Mouse (Mus musculus): ENCODE data around the gene Nsun7. TPM values are rescaled to one million over a fixed set of nuclear protein-coding genes. Genes with fewer than 3 reads are reported as not detected.
A peak's percentile ranks its signal among the peaks of the same experiment; 100 is the strongest.

The Nsun7 gene
- polyA plus RNA-seq, 1 experiment from 2014 or later, result not detected

DNA sequence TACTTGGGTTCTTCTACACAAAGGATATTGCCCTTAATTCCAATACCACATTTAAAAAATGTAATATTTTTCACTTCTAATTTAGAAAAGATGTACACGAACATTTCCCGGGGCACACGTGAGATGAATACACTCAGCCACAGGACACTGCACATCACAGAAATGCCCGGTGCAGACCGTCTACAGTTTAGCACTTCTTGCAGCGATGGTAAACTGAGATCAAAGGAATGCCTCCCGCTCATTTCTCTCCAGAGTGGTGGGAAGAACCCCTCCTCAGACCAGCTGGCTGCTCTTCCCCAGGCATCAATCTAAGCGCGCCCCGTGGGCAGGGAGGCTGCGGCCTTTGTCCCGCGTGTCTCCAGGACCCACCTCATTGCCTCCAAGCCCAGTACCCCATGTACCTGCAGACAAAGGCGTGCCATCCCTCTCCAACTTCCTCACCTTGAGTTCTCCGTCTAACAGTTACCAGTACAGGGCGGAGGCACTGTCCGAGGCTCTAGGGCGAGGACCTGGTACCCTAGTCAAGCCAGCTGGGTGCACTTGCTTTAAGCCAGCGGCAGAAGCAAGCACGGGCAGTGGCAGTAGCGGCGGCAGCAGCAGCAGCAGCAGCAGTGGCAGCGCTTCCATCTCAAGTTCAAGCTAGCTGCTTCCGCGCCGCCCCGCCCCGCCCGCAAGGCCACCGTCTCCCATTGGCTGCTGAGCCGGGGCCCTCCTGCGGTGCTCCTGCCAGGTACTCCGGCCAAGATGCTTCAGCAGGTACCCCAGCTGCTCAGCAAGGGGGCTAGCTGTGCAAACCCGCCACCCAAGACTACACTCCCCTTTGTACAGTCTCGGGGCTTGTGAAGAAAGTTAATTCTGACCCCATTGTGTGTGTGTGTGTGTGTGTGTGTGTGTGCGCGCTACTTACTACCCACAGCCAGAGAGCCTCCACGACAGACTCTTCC lies 77.6 kb downstream of the Nsun7 start:
- WGBS, result 9% methylated on average over 38 of the region's 38 CpGs

DNA sequence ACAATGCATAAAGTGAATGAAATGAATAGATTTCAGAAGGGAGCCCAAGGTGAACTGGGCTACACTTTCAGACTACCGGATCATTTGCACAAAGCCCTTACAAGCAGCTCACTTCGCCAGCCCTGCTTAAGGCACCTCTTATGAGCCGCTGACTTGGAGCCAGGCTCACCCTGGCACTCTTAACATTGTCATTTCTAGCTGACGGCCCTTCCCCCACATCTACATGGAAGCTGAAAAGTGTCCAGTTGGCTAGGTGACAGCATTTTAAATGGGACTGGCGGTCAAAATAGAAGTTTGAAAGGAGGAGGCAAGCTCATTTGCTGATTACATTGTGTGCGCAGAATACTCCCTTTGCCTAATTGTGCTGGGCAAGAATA lies 78.3 kb downstream of the Nsun7 start:
- WGBS, result 43% methylated on average over 6 of the region's 6 CpGs
- Histone ChIP-seq H3K27me3 (replicated peaks; ENCODE audit: control insufficient read depth, insufficient read depth, low read length) (peaks cover 7% of the 10 kb centered on the region; the same call in 1 of the 2 replicates), H3K4me3 (ENCODE audit: low read depth, low read length) (peak overlapping the region; percentile 40), H3K27ac (ENCODE audit: low read depth, low read length) (no peak overlapping the region), H3K4me1 (replicated peaks; ENCODE audit: control insufficient read depth, insufficient read depth, low read length) (peaks cover 4% of the 10 kb centered on the region), H3K4me2 (peak overlapping the region; percentile 75), H3K9ac (ENCODE audit: low read depth, low read length) (no peak overlapping the region), H3K9me3 (ENCODE audit: control insufficient read depth, low read length) (no peaks in the 10 kb centered on the region), H3K36me3 (ENCODE audit: control insufficient read depth, insufficient read depth, low read length) (no peaks in the 10 kb centered on the region)
- ATAC-seq (replicated peaks; ENCODE audit: low FRiP score), result no peak
- DNase-seq (ENCODE audit: low spot score), result no peak

More for the DNA sequence above, 77.6 kb downstream of the Nsun7 start:
- no peaks in the 10 kb centered on the region for H3K9me3 ChIP-seq (ENCODE audit: control insufficient read depth, low read length)
- no peak overlapping the region for H3K27ac ChIP-seq (ENCODE audit: low read depth, low read length)
- no peak overlapping the region for H3K9ac ChIP-seq (ENCODE audit: low read depth, low read length)
- peaks cover 7% of the 10 kb centered on the region; the same call in 1 of the 2 replicates for H3K27me3 ChIP-seq (replicated peaks; ENCODE audit: control insufficient read depth, insufficient read depth, low read length)
- DNase-seq (ENCODE audit: low spot score) (peak; percentile 51), ATAC-seq (replicated peaks; ENCODE audit: low FRiP score) (no peak)
- H3K4me1 ChIP-seq (replicated peaks; ENCODE audit: control insufficient read depth, insufficient read depth, low read length), result peaks cover 4% of the 10 kb centered on the region
- no peaks in the 10 kb centered on the region for H3K36me3 ChIP-seq (ENCODE audit: control insufficient read depth, insufficient read depth, low read length)
- peak overlapping the region; percentile 40 for H3K4me3 ChIP-seq (ENCODE audit: low read depth, low read length)
- H3K4me2 ChIP-seq, result peak overlapping the region; percentile 75

DNA sequence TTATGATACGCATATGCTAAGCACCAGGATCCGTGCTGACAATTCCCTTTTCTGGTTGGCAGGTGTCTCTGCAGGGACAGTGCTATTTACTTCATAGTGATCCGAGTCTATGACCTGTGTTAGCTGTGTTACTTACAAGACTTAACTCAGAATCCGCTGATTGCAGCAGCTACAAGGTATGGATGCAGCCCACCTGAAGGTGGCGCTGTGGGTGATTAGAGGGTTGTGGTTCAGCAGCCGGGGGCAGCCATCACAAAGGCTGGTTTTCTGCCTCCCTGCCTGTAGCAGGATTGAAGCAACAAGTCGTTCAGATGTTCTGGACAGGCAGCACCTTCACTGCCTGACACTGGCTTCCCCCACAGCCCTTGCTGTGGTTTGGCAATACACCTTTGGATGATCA lies 78.9 kb downstream of the Nsun7 start:
- Histone ChIP-seq H3K9me3 (ENCODE audit: control insufficient read depth, low read length) (no peaks in the 10 kb centered on the region), H3K27ac (ENCODE audit: low read depth, low read length) (no peak overlapping the region), H3K4me2 (no peak overlapping the region), H3K36me3 (ENCODE audit: control insufficient read depth, insufficient read depth, low read length) (no peaks in the 10 kb centered on the region), H3K4me3 (ENCODE audit: low read depth, low read length) (no peak overlapping the region), H3K27me3 (replicated peaks; ENCODE audit: control insufficient read depth, insufficient read depth, low read length) (peaks cover 7% of the 10 kb centered on the region; the same call in 1 of the 2 replicates), H3K9ac (ENCODE audit: low read depth, low read length) (no peak overlapping the region), H3K4me1 (replicated peaks; ENCODE audit: control insufficient read depth, insufficient read depth, low read length) (peaks cover 4% of the 10 kb centered on the region)
- 33% methylated on average over 7 of the region's 7 CpGs for WGBS
- DNase-seq (ENCODE audit: low spot score), result no peak
- no peak for ATAC-seq (replicated peaks; ENCODE audit: low FRiP score)

DNA sequence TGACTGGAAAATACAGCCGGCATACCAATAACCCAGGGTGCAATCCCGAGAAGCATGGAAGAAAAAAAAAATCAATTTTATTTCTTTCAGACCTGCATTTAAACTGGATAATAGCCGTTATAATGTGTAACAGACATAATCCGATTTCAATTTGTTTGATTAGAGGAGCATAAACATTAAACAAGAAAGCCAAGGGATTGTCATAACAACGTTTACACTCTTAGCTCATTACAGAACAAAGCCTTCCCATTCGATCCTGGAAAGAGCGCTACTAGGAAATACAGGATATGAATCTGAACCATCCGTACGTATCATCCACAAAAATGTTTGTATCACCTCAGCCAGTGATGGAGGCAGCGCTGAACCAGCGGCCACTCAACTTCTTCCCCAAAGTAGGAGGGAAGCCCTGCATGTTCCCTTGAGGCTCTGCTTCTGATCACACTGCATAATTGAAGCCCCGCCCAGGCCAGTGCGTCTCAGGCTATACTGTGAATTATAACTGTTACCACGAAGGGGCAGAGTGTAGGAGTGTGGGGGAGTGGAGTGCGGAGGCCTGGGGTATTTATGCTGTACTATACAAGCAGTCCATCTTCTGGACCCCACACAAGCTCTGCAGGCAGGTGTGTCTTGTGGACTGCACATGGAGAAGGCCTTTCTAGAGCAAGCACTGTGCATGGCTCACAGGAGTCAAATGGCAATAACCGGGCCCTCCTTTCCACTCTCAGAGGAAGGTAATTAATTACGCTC lies 80.8 kb downstream of the Nsun7 start:
- Histone ChIP-seq H3K27me3 (replicated peaks; ENCODE audit: control insufficient read depth, insufficient read depth, low read length) (peaks cover 7% of the 10 kb centered on the region; the same call in 1 of the 2 replicates), H3K4me3 (ENCODE audit: low read depth, low read length) (no peak overlapping the region), H3K4me1 (replicated peaks; ENCODE audit: control insufficient read depth, insufficient read depth, low read length) (peaks cover 4% of the 10 kb centered on the region), H3K36me3 (ENCODE audit: control insufficient read depth, insufficient read depth, low read length) (no peaks in the 10 kb centered on the region), H3K9ac (ENCODE audit: low read depth, low read length) (no peak overlapping the region), H3K4me2 (no peak overlapping the region), H3K27ac (ENCODE audit: low read depth, low read length) (no peak overlapping the region), H3K9me3 (ENCODE audit: control insufficient read depth, low read length) (no peaks in the 10 kb centered on the region)
- ATAC-seq (replicated peaks; ENCODE audit: low FRiP score) (no peak), DNase-seq (ENCODE audit: low spot score) (no peak)
- WGBS, result 76% methylated on average over 17 of the region's 17 CpGs

DNA sequence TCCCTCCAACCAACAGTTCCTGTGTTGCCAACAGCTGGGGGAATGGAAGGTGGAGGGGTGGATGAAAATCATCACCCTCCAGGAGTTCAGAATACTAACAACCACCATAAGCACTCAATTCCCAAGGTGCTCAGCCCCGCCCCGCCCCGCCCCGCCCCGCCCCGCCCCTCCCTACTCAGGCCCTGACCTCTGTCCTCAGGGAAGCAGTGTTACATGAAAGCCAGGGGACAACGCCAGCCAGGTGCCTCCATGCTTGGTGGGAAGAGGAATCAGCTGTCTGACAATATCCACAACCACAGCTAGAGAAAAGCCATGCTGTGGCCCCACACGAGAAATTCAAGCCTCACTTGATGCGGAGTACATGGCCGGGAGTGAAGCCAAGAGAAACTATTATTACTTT lies 82.2 kb downstream of the Nsun7 start:
- WGBS, result 42% methylated on average over 10 of the region's 10 CpGs
- Histone ChIP-seq H3K4me1 (replicated peaks; ENCODE audit: control insufficient read depth, insufficient read depth, low read length) (peaks cover 4% of the 10 kb centered on the region), H3K4me2 (no peak overlapping the region), H3K4me3 (ENCODE audit: low read depth, low read length) (no peak overlapping the region), H3K27ac (ENCODE audit: low read depth, low read length) (no peak overlapping the region), H3K36me3 (ENCODE audit: control insufficient read depth, insufficient read depth, low read length) (no peaks in the 10 kb centered on the region), H3K9me3 (ENCODE audit: control insufficient read depth, low read length) (no peaks in the 10 kb centered on the region), H3K27me3 (replicated peaks; ENCODE audit: control insufficient read depth, insufficient read depth, low read length) (peaks cover 7% of the 10 kb centered on the region; the same call in 1 of the 2 replicates), H3K9ac (ENCODE audit: low read depth, low read length) (no peak overlapping the region)
- DNase-seq (ENCODE audit: low spot score) (no peak), ATAC-seq (replicated peaks; ENCODE audit: low FRiP score) (no peak)

DNA sequence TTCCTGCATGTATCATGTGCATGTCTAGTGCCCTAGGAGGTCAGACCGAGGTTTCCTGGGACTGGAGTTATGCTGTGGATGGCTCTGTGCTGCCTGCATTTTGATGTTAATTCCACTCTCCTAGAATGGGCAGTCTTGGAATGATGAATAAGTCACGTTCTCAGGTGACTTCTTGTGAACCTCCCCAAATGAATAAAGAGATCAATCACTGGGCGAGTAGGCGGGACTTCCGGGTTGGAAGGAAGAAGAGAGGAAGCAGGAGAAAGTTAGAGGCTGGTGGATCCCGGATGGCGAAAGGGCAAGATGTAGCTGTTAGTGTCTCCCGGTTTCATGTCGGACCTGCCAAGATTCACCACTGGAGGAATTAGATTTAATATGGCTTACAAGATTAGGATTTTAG lies 82.6 kb downstream of the Nsun7 start:
- WGBS, result 68% methylated on average over 9 of the region's 9 CpGs
- H3K27me3 ChIP-seq (replicated peaks; ENCODE audit: control insufficient read depth, insufficient read depth, low read length), result peaks cover 4% of the 10 kb centered on the region; the same call in 1 of the 2 replicates
- DNase-seq (ENCODE audit: low spot score) (no peak), ATAC-seq (replicated peaks; ENCODE audit: low FRiP score) (no peak)
- H3K9me3 ChIP-seq (ENCODE audit: control insufficient read depth, low read length), result no peaks in the 10 kb centered on the region
- no peaks in the 10 kb centered on the region for H3K36me3 ChIP-seq (ENCODE audit: control insufficient read depth, insufficient read depth, low read length)
- no peak overlapping the region for H3K4me2 ChIP-seq
- H3K9ac ChIP-seq (ENCODE audit: low read depth, low read length), result no peak overlapping the region
- H3K27ac ChIP-seq (ENCODE audit: low read depth, low read length), result no peak overlapping the region
- no peak overlapping the region for H3K4me3 ChIP-seq (ENCODE audit: low read depth, low read length)
- H3K4me1 ChIP-seq (replicated peaks; ENCODE audit: control insufficient read depth, insufficient read depth, low read length), result peaks cover under 1% of the 10 kb centered on the region; the same call in 1 of the 2 replicates

DNA sequence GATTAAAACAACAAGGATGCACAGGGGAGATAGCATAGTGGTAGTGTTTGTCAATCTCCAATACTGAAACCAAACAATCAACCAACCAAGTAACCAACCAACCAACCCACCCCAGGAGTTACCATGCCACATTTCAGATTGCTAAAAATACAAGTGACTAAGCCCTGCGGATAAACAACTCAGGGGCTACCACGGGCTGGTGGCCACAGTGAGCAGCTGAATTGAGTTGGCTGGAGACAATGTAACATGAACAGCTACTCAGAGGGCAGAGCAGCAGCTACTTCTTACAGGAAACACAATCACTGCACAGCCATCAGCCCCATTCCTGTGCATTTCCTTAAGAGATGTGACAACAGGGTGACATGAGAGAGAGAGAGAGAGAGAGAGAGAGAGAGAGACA lies 84.5 kb downstream of the Nsun7 start:
- 67% methylated on average over 2 of the region's 2 CpGs for WGBS
- Histone ChIP-seq H3K4me1 (replicated peaks; ENCODE audit: control insufficient read depth, insufficient read depth, low read length) (no peaks in the 10 kb centered on the region), H3K27me3 (replicated peaks; ENCODE audit: control insufficient read depth, insufficient read depth, low read length) (no peaks in the 10 kb centered on the region), H3K36me3 (ENCODE audit: control insufficient read depth, insufficient read depth, low read length) (no peaks in the 10 kb centered on the region), H3K9ac (ENCODE audit: low read depth, low read length) (no peak overlapping the region), H3K4me2 (no peak overlapping the region), H3K4me3 (ENCODE audit: low read depth, low read length) (no peak overlapping the region), H3K27ac (ENCODE audit: low read depth, low read length) (no peak overlapping the region), H3K9me3 (ENCODE audit: control insufficient read depth, low read length) (no peaks in the 10 kb centered on the region)
- no peak for DNase-seq (ENCODE audit: low spot score)
- ATAC-seq (replicated peaks; ENCODE audit: low FRiP score), result no peak

DNA sequence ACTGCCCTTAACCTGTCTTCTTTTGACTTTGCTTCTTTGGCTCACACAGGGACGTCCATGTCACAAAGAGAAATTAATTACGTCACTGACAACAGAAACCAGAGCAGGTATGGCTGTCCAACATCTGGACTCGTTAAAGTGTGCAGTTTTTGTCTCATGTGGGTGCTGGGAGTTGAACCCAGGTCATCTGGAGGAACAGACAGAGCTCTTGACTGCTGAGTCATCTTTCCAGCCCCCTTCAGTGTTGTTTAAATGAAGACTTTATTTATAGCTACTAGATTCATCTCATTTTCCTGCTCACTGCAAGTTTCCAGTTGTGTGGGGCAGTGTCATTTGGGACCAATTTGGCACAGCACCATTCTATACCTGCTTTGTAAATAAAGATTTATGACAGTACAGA lies 85.4 kb downstream of the Nsun7 start:
- 58% methylated on average over 3 of the region's 3 CpGs for WGBS
- Histone ChIP-seq H3K4me1 (replicated peaks; ENCODE audit: control insufficient read depth, insufficient read depth, low read length) (no peaks in the 10 kb centered on the region), H3K36me3 (ENCODE audit: control insufficient read depth, insufficient read depth, low read length) (no peaks in the 10 kb centered on the region), H3K4me2 (no peak overlapping the region), H3K9me3 (ENCODE audit: control insufficient read depth, low read length) (no peaks in the 10 kb centered on the region), H3K27me3 (replicated peaks; ENCODE audit: control insufficient read depth, insufficient read depth, low read length) (no peaks in the 10 kb centered on the region), H3K9ac (ENCODE audit: low read depth, low read length) (no peak overlapping the region), H3K27ac (ENCODE audit: low read depth, low read length) (no peak overlapping the region), H3K4me3 (ENCODE audit: low read depth, low read length) (no peak overlapping the region)
- no peak for ATAC-seq (replicated peaks; ENCODE audit: low FRiP score)
- DNase-seq (ENCODE audit: low spot score), result no peak
